Mouse (Mus musculus) liver, embryonic 15.5 days (tissue): ENCODE measurements at regions not wholly inside any gene's neighbourhood (a gene's known extent, or its start where the extent isn't known, plus 50 kb on each side); places are given as distances from the start of the nearest gene placed in this dataset.

Experiments used
- ATAC-seq: fragments of 200-750 bp; cut with Nextera tagmentation; 2 replicates; pipeline ENCODE4 v1.8.0; 2017; ENCODE audit warnings: moderate number of reproducible peaks, mild to moderate bottlenecking, moderate library complexity; ENCODE audit not compliant: insufficient read depth
- H3K27ac ChIP-seq: fragments of 300-500 bp; sonication (generic); replicated peaks from 2 replicates; pipeline ENCODE4 v1.5.1; 2015; ENCODE audit warnings: mild to moderate bottlenecking, inconsistent platforms
- H3K27me3 ChIP-seq: fragments of 300-500 bp; sonication (generic); 2 replicates; pipeline ENCODE4 v1.6.1; 2015; ENCODE audit warnings: mild to moderate bottlenecking, inconsistent platforms
- H3K36me3 ChIP-seq: fragments of 300-500 bp; sonication (generic); replicated peaks from 2 replicates; pipeline ENCODE4 v1.6.1; 2015; ENCODE audit warnings: moderate library complexity, mild to moderate bottlenecking, inconsistent platforms
- H3K4me1 ChIP-seq: fragments of 300-500 bp; sonication (generic); replicated peaks from 2 replicates; pipeline ENCODE4 v1.6.1; 2015; ENCODE audit warnings: inconsistent platforms
- H3K4me2 ChIP-seq: fragments of 300-500 bp; sonication (generic); 2 replicates; pipeline ENCODE4 v1.6.1; 2015; ENCODE audit warnings: moderate library complexity, mild to moderate bottlenecking, inconsistent platforms
- H3K4me3 ChIP-seq: fragments of 300-500 bp; sonication (generic); replicated peaks from 2 replicates; pipeline ENCODE4 v1.5.1; 2015; ENCODE audit warnings: mild to moderate bottlenecking, inconsistent platforms
- H3K9ac ChIP-seq: fragments of 300-500 bp; sonication (generic); 2 replicates; pipeline ENCODE4 v1.6.1; 2015; ENCODE audit warnings: moderate library complexity, mild to moderate bottlenecking, inconsistent platforms
- H3K9me3 ChIP-seq: fragments of 300-500 bp; sonication (generic); replicated peaks from 2 replicates; pipeline ENCODE4 v1.6.1; 2016; ENCODE audit warnings: inconsistent platforms
- WGBS: fragments of 180-500 bp; shearing (Covaris S2); methylation state at CpG from one replicate; pipeline ENCODE4 v1.1.7; 2015; ENCODE audit warnings: mixed read lengths; ENCODE audit not compliant: insufficient replicate concordance; 5-methylcytosine and 5-hydroxymethylcytosine counted together

GRCm38 (mm10) chr7:98768460-98768859 is 65.6 kb downstream of the Thap12 start:
- H3K27ac ChIP-seq, result no peak overlapping the region
- no peaks in the 10 kb centered on the region; the same call in 1 of the 2 replicates for H3K4me1 ChIP-seq
- H3K9ac ChIP-seq, result no peak overlapping the region
- no peak for ATAC-seq
- no peaks in the 10 kb centered on the region for H3K9me3 ChIP-seq
- no peak overlapping the region for H3K4me3 ChIP-seq
- no peaks in the 10 kb centered on the region for H3K36me3 ChIP-seq
- WGBS, result 53% methylated on average over 2 of the region's 2 CpGs
- H3K4me2 ChIP-seq, result no peak overlapping the region
- H3K27me3 ChIP-seq, result 0 out of 2 replicates have a peak, but pooled peaks cover 7% of the 10 kb centered on the region

GRCm38 (mm10) chr7:98769111-98769734 is 65.7 kb upstream of the Wnt11 start:
- 63% methylated on average over 1 of the region's 1 CpGs for WGBS
- Histone ChIP-seq H3K4me1 (no peaks in the 10 kb centered on the region; the same call in 1 of the 2 replicates), H3K27me3 (0 out of 2 replicates have a peak, but pooled peaks cover 7% of the 10 kb centered on the region), H3K4me3 (no peak overlapping the region), H3K9me3 (no peaks in the 10 kb centered on the region), H3K27ac (no peak overlapping the region), H3K4me2 (no peak overlapping the region), H3K9ac (no peak overlapping the region), H3K36me3 (no peaks in the 10 kb centered on the region)
- no peak for ATAC-seq

- 4% methylated on average over 8 of the region's 8 CpGs for WGBS
- no peak for ATAC-seq
- no peak overlapping the region; the same call in 1 of the 2 replicates for H3K27ac ChIP-seq
Observed at GRCm38 (mm10) chr7:98770257-98770890, 64.5 kb upstream of the Wnt11 start.

GRCm38 (mm10) chr7:98771134-98771775 is 63.7 kb upstream of the Wnt11 start:
- no peaks in the 10 kb centered on the region; the same call in 1 of the 2 replicates for H3K4me1 ChIP-seq
- no peak for ATAC-seq
- 26% methylated on average over 7 of the region's 7 CpGs for WGBS
- H3K9ac ChIP-seq, result no peak overlapping the region
- H3K27me3 ChIP-seq, result peaks cover 7% of the 10 kb centered on the region; the same call in 1 of the 2 replicates
- no peak overlapping the region for H3K4me3 ChIP-seq
- H3K27ac ChIP-seq, result no peak overlapping the region
- no peak overlapping the region for H3K4me2 ChIP-seq
- no peaks in the 10 kb centered on the region for H3K36me3 ChIP-seq
- H3K9me3 ChIP-seq, result no peaks in the 10 kb centered on the region

More at GRCm38 (mm10) chr7:98770257-98770890, 64.5 kb upstream of the Wnt11 start:
- H3K4me3 ChIP-seq, result no peak overlapping the region
- no peak overlapping the region for H3K9ac ChIP-seq
- H3K9me3 ChIP-seq, result no peaks in the 10 kb centered on the region
- H3K4me1 ChIP-seq, result no peaks in the 10 kb centered on the region; the same call in 1 of the 2 replicates
- peak overlapping the region; percentile 27; the same call in 1 of the 2 replicates for H3K4me2 ChIP-seq
- no peaks in the 10 kb centered on the region for H3K36me3 ChIP-seq
- H3K27me3 ChIP-seq, result 0 out of 2 replicates have a peak, but pooled peaks cover 7% of the 10 kb centered on the region

GRCm38 (mm10) chr7:98774597-98774996 is 60.3 kb upstream of the Wnt11 start:
- H3K9ac ChIP-seq, result no peak overlapping the region
- WGBS, result 40% methylated on average over 4 of the region's 4 CpGs
- no peaks in the 10 kb centered on the region for H3K36me3 ChIP-seq
- H3K4me1 ChIP-seq, result no peaks in the 10 kb centered on the region; the same call in 1 of the 2 replicates
- no peak overlapping the region for H3K27ac ChIP-seq
- no peak for ATAC-seq
- H3K4me2 ChIP-seq, result no peak overlapping the region
- H3K9me3 ChIP-seq, result no peaks in the 10 kb centered on the region
- no peak overlapping the region for H3K4me3 ChIP-seq
- H3K27me3 ChIP-seq, result peaks cover 7% of the 10 kb centered on the region; the same call in 1 of the 2 replicates

DNA sequence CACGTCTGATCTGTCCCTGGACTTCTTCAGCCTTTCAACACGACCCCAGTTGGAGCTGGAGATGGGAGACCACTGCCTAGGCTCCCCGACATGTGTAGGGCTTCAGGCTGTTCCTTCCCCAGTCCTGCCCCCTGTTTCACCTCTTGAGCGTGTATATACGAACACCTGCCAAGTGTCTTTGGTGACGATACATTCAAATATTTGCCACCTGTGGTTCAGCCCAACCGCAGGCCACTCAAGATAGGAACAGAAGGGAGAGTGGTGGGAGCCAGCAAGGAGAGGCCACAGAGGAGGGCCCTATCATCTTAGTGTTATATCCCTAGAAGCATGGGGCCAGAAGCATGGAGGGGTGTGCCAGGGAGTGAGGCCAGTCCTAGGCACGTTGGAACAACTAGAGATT is 59.9 kb upstream of the Wnt11 start:
- 61% methylated on average over 8 of the region's 8 CpGs for WGBS
- Histone ChIP-seq H3K4me2 (no peak overlapping the region), H3K27me3 (peaks cover 7% of the 10 kb centered on the region; the same call in 1 of the 2 replicates), H3K36me3 (no peaks in the 10 kb centered on the region), H3K27ac (no peak overlapping the region), H3K4me3 (no peak overlapping the region), H3K9me3 (no peaks in the 10 kb centered on the region), H3K9ac (no peak overlapping the region), H3K4me1 (no peaks in the 10 kb centered on the region; the same call in 1 of the 2 replicates)
- ATAC-seq, result no peak

DNA sequence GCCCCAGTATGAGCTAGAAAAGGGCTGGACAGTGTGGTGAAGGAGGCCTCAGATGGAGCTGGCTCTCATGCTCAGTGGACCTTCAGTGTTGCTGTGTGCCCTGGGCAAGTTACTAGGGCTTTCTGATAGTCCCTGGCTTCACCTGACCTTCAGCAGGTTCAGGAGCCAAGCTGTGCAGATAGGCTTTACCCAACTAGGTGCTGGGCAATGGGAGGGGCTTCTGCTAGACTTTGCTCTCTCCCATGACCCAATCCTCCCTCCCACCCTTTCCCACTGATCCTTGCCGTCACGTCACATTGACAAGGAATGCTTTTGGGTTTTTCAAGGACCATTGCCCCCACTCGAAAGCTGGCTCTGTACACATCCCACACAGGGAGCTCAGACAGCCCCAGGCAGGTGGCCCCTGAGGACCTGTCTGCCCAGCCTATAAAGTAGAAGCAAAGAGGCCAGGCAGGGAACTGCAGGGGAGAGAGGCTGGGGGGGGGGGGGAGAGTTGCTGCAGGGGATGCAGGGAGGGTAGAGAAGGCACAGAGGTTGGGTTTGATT is 57.5 kb upstream of the Wnt11 start:
- no peaks in the 10 kb centered on the region for H3K36me3 ChIP-seq
- ATAC-seq, result no peak
- 54% methylated on average over 3 of the region's 3 CpGs for WGBS

DNA sequence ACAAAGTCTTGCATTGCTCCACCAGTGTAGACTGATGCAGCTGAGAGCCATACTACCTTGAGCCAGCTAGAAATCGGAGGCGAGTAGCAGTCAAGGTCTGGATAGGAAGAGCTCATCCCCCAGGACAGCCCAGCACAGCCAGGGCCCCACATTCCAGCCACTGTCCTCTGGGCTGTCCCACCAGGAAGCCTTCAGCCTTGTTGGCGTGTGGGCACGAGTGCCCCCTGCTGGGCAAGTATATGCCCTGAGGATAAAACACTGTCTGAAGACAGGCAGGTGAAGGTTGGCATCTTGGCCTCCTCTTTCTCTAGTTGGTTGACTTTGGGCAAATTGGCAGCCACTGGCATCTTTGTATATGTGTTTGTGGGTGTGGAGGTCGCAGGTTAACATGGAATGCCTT is 56.0 kb upstream of the Wnt11 start:
- Histone ChIP-seq H3K27me3 (peaks cover 6% of the 10 kb centered on the region; the same call in 1 of the 2 replicates), H3K4me2 (no peak overlapping the region), H3K9ac (no peak overlapping the region), H3K9me3 (no peaks in the 10 kb centered on the region), H3K4me1 (0 out of 2 replicates have a peak, but pooled peaks cover 4% of the 10 kb centered on the region), H3K36me3 (no peaks in the 10 kb centered on the region), H3K27ac (no peak overlapping the region), H3K4me3 (no peak overlapping the region)
- 8% methylated on average over 5 of the region's 5 CpGs for WGBS
- ATAC-seq, result no peak

More for the DNA sequence above, 57.5 kb upstream of the Wnt11 start:
- Histone ChIP-seq H3K27me3 (peaks cover 3% of the 10 kb centered on the region; the same call in 1 of the 2 replicates), H3K4me3 (no peak overlapping the region), H3K27ac (no peak overlapping the region), H3K4me1 (no peaks in the 10 kb centered on the region), H3K9me3 (no peaks in the 10 kb centered on the region), H3K4me2 (no peak overlapping the region), H3K9ac (no peak overlapping the region)

DNA sequence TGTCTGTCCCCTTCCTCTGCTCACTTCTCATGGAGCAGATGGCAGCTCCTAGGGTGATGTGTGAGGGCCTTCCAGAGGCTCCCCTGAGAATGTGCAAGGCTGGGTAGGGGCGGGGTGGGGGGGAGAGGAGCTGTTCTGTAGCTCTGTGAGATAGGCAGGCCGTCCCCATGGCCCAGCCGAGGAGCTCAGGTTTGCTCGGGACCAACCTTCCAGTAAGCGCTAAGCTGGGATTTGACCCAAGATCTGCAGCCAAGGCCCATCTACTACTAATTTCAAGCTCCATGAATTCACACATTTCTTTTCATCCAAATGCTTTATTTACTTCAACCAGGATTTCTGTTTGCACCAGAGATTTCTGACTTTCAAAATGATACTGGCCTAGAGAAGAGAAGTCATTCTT is 51.4 kb upstream of the Wnt11 start:
- no peak overlapping the region for H3K4me2 ChIP-seq
- H3K9me3 ChIP-seq, result no peaks in the 10 kb centered on the region
- WGBS, result 71% methylated on average over 5 of the region's 5 CpGs
- no peak for ATAC-seq
- no peak overlapping the region for H3K9ac ChIP-seq
- H3K36me3 ChIP-seq, result no peaks in the 10 kb centered on the region
- H3K4me3 ChIP-seq, result no peak overlapping the region
- H3K4me1 ChIP-seq, result 0 out of 2 replicates have a peak, but pooled peaks cover 8% of the 10 kb centered on the region
- H3K27ac ChIP-seq, result no peak overlapping the region
- H3K27me3 ChIP-seq, result peaks cover 29% of the 10 kb centered on the region

DNA sequence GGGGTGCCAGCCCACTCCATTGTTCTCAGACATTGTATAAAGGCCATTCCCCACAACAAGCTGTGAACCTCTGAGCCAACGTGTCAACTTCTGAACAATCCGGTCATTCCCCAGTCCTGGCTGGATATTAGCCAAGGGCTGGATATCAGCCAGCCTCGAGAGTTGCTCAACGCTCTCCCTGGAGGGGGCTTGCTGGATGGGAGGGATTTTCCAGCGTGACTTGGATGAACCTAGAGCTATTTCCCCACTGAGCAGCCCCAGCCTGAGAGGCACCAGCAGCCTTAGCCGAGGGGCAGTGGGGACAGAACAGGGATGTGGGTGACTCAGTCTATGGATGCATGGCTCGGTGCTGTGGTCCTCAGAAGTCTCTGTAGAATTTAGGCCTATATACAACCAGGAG is 51.0 kb upstream of the Wnt11 start:
- Histone ChIP-seq H3K27ac (no peak overlapping the region), H3K27me3 (peaks cover 33% of the 10 kb centered on the region), H3K36me3 (no peaks in the 10 kb centered on the region), H3K4me1 (0 out of 2 replicates have a peak, but pooled peaks cover 8% of the 10 kb centered on the region), H3K9ac (no peak overlapping the region), H3K9me3 (no peaks in the 10 kb centered on the region), H3K4me2 (no peak overlapping the region), H3K4me3 (no peak overlapping the region)
- peak; percentile 49 for ATAC-seq
- WGBS, result 55% methylated on average over 7 of the region's 7 CpGs
